Mouse (Mus musculus) embryonic facial prominence, embryonic 12.5 days (tissue): ENCODE measurements around the gene Me3. TPM values are rescaled to one million over a fixed set of nuclear protein-coding genes. Genes with fewer than 3 reads are reported as not detected.
"Not testable (repeated sequence)": the region's sequence is repeated elsewhere in the genome, so short reads cannot be mapped to it uniquely, and the experiment has no call there.

Experiments used
- ATAC-seq: fragments of 200-750 bp; cut with Nextera tagmentation; 2 replicates; pipeline ENCODE4 v1.8.0; 2017; ENCODE audit not compliant: insufficient number of reproducible peaks, insufficient read depth, low FRiP score, low TSS enrichment
- H3K27ac ChIP-seq: fragments of 300-500 bp; sonication (generic); 2 replicates; pipeline ENCODE4 v1.5.1; 2016; ENCODE audit warnings: mild to moderate bottlenecking
- H3K27me3 ChIP-seq: fragments of 300-500 bp; sonication (generic); 2 replicates; pipeline ENCODE4 v1.6.1; 2016; ENCODE audit warnings: mild to moderate bottlenecking, moderate library complexity
- H3K36me3 ChIP-seq: fragments of 300-500 bp; sonication (generic); 2 replicates; pipeline ENCODE4 v1.6.1; 2016; ENCODE audit warnings: mild to moderate bottlenecking
- H3K4me1 ChIP-seq: fragments of 300-500 bp; sonication (generic); 2 replicates; pipeline ENCODE4 v1.6.1; 2016
- H3K4me2 ChIP-seq: fragments of 300-500 bp; sonication (generic); replicated peaks from 2 replicates; pipeline ENCODE4 v1.6.1; 2016; ENCODE audit warnings: mild to moderate bottlenecking, moderate library complexity
- H3K4me3 ChIP-seq: fragments of 300-500 bp; sonication (generic); 2 replicates; pipeline ENCODE4 v1.5.1; 2016; ENCODE audit warnings: mild to moderate bottlenecking
- H3K9ac ChIP-seq: fragments of 300-500 bp; sonication (generic); 2 replicates; pipeline ENCODE4 v1.6.1; 2016; ENCODE audit warnings: mild to moderate bottlenecking, moderate library complexity
- H3K9me3 ChIP-seq: fragments of 300-500 bp; sonication (generic); 2 replicates; pipeline ENCODE4 v1.6.1; 2016; ENCODE audit warnings: mild to moderate bottlenecking, moderate library complexity
- WGBS: fragments of 180-500 bp; shearing (Covaris S2); methylation state at CpG from one replicate; pipeline ENCODE4 v1.1.7; 2016; 5-methylcytosine and 5-hydroxymethylcytosine counted together
- polyA plus RNA-seq: library from polyadenylated mRNA; unstranded; fragments of >200 nt; fragmentation: Nextera tagmentation; extraction: Ambion mirVana; gene quantifications from 2 replicates; pipeline ENCODE4 v1.2.1, GENCODE M21; 2016

Gene Me3
- polyA plus RNA-seq, 1 experiment from 2014 or later = 1.7 TPM

GRCm38 (mm10) chr7:89700511-89700910, 68.3 kb downstream of the Me3 start:
- H3K4me1 ChIP-seq = no peaks in the 10 kb centered on the region
- H3K36me3 ChIP-seq = no peaks in the 10 kb centered on the region
- H3K4me2 ChIP-seq = no peak overlapping the region
- H3K4me3 ChIP-seq = no peak overlapping the region
- no peak overlapping the region for H3K27ac ChIP-seq
- WGBS = 22% methylated on average over 1 of the region's 1 CpGs
- ATAC-seq = no peak
- no peak overlapping the region for H3K9ac ChIP-seq
- H3K27me3 ChIP-seq = no peaks in the 10 kb centered on the region
- no peaks in the 10 kb centered on the region for H3K9me3 ChIP-seq

DNA sequence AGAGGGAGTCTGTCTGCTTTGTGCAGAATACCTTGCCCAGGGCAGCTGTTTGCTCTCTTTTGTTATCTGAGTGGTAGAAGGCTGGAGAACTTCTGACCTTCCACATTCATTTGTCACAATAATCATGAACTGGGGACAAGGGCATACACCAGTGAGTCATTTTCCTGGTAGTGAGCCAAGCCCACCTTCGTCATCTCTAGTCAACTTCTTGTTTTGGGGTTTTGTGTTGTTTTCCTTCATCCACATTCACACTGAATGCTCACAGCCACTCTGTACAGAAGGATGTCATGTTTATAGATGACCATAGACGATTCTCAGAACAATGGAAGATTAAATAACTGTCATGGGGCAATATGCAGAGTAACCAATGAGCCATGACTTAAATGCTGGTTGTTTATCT, 78.6 kb downstream of the Me3 start:
- Histone ChIP-seq H3K4me2 (no peak overlapping the region), H3K9me3 (no peaks in the 10 kb centered on the region), H3K27ac (no peak overlapping the region), H3K27me3 (no peaks in the 10 kb centered on the region), H3K36me3 (no peaks in the 10 kb centered on the region), H3K9ac (no peak overlapping the region), H3K4me1 (no peaks in the 10 kb centered on the region), H3K4me3 (no peak overlapping the region)
- 66% methylated on average over 2 of the region's 2 CpGs for WGBS
- no peak for ATAC-seq

DNA sequence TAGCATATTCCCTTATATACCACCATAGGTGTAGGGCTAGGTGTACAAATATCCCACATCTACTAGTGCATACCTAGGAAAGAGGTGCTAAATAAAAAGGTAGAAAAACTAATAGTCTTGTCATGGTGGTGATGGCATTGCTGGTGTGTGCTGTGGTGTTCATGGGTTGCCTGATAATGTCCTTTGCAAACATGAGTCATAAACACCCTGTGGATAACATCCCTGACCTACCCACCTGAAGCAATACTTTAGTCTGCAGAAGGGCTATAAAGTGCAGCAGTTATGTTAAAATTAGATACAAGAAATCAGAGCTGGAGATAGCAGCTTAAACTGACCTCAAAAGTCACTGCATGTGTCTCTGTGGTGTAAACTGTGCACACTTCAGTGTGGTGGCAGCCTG, 80.9 kb downstream of the Me3 start:
- H3K9me3 ChIP-seq = no peaks in the 10 kb centered on the region
- no peak for ATAC-seq

DNA sequence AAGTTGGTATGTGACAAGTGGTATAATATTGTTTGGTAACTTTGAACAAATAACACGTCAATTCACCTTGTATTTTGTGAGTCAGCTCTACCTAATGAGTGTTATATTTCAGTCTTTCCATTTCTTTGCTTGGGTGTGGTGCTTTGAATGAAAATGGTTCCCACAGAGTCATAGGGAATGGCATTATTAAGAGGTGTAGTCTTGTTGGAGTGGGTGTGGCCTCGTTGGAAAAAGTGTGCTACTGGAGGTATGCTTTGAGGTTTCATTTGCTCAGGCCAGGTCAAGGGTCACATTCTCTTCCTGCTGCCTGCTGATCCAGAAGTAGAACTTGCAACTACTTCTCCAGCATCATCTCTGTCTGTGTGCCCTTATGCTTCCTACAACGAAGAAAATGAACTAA, 84.0 kb downstream of the Me3 start:
- Histone ChIP-seq H3K4me3 (no peak overlapping the region), H3K4me1 (0 out of 2 replicates have a peak, but pooled peaks cover 4% of the 10 kb centered on the region), H3K27ac (no peak overlapping the region), H3K4me2 (no peak overlapping the region), H3K27me3 (no peaks in the 10 kb centered on the region), H3K36me3 (no peaks in the 10 kb centered on the region), H3K9me3 (no peaks in the 10 kb centered on the region), H3K9ac (no peak overlapping the region)
- WGBS = 68% methylated on average over 3 of the region's 3 CpGs
- ATAC-seq = no peak

More for the DNA sequence above, 80.9 kb downstream of the Me3 start:
- Histone ChIP-seq H3K4me2 (no peak overlapping the region), H3K27me3 (no peaks in the 10 kb centered on the region), H3K27ac (no peak overlapping the region), H3K9ac (no peak overlapping the region), H3K4me1 (0 out of 2 replicates have a peak, but pooled peaks cover 4% of the 10 kb centered on the region), H3K36me3 (no peaks in the 10 kb centered on the region), H3K4me3 (no peak overlapping the region)

DNA sequence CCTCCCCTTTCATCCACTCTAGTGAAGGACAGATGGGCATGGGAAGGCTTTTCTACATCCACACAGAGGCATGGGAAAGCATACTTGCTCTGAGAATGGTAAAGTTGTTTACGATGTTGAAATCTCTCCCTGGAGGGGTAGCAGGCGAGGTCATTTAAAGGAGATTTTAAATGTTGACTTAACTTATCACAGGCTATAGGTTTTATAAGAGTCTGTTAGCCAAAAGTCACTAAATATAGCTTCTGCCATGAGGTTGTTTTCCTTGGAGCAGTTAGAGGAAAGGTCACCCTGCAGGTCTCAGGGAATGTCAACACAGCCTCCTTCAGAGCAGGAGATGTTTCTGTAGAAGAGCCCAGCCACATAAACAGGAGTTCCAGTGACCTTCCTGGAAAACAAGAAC, 85.3 kb downstream of the Me3 start:
- Histone ChIP-seq H3K27me3 (no peaks in the 10 kb centered on the region), H3K4me3 (no peak overlapping the region), H3K9ac (no peak overlapping the region), H3K4me2 (no peak overlapping the region), H3K36me3 (no peaks in the 10 kb centered on the region), H3K9me3 (no peaks in the 10 kb centered on the region), H3K4me1 (0 out of 2 replicates have a peak, but pooled peaks cover 4% of the 10 kb centered on the region), H3K27ac (no peak overlapping the region)
- WGBS = 46% methylated on average over 2 of the region's 2 CpGs
- no peak for ATAC-seq

DNA sequence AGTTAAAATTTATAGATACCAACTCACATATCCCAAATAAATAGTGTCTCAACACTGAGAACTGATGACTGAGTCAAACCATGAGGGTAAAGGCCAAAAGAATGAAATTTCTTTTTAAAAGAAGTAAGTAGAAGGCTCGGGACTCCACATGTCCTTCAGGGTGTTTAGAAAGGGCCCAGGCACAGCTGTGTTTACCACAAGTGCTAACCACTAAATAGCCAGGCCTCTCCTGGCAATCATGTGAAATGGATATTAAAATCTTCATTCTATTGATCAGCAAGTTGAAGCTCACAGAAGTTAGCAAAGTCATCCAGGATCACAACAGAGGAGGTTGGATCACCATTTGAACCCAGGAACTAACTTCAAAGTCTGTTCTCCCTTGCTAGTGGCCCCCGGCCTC, 86.1 kb downstream of the Me3 start:
- Histone ChIP-seq H3K4me1 (0 out of 2 replicates have a peak, but pooled peaks cover 4% of the 10 kb centered on the region), H3K4me3 (no peak overlapping the region), H3K4me2 (no peak overlapping the region), H3K9me3 (no peaks in the 10 kb centered on the region), H3K27ac (no peak overlapping the region), H3K36me3 (no peaks in the 10 kb centered on the region), H3K27me3 (no peaks in the 10 kb centered on the region), H3K9ac (no peak overlapping the region)
- no peak for ATAC-seq
- WGBS = 66% methylated on average over 2 of the region's 2 CpGs

DNA sequence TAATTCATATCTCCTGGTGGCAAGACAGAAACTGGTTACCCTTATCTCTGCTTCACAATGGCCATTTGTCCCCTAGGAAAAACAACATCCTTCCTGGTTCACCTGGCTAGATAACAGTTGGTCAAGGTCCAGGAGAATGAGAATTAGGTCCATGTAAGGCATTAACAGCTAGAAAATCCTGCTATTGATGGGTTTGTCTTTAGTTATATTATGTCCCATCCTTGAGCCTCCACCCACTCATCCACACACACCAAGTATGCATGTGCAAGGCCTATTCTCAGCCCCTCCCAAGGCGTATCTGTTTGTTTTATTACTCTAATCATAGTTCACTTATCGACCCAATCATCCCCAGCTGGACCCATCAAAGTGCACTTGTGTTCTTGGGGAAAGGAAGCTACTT, 88.1 kb downstream of the Me3 start:
- no peak for ATAC-seq
- 85% methylated on average over 2 of the region's 2 CpGs for WGBS

GRCm38 (mm10) chr7:89726712-89727111, 94.5 kb downstream of the Me3 start:
- no peaks in the 10 kb centered on the region for H3K4me1 ChIP-seq
- no peaks in the 10 kb centered on the region for H3K9me3 ChIP-seq
- no peak overlapping the region for H3K4me3 ChIP-seq
- H3K27me3 ChIP-seq = no peaks in the 10 kb centered on the region
- no peak overlapping the region for H3K9ac ChIP-seq
- 82% methylated on average over 3 of the region's 3 CpGs for WGBS
- no peak overlapping the region for H3K27ac ChIP-seq
- H3K36me3 ChIP-seq = no peaks in the 10 kb centered on the region
- no peak for ATAC-seq
- no peak overlapping the region for H3K4me2 ChIP-seq

More for the DNA sequence above, 88.1 kb downstream of the Me3 start:
- H3K4me2 ChIP-seq = no peak overlapping the region
- no peaks in the 10 kb centered on the region for H3K9me3 ChIP-seq
- H3K27ac ChIP-seq = no peak overlapping the region
- H3K4me3 ChIP-seq = no peak overlapping the region
- 0 out of 2 replicates have a peak, but pooled peaks cover 4% of the 10 kb centered on the region for H3K4me1 ChIP-seq
- no peak overlapping the region for H3K9ac ChIP-seq
- no peaks in the 10 kb centered on the region for H3K27me3 ChIP-seq
- H3K36me3 ChIP-seq = no peaks in the 10 kb centered on the region

DNA sequence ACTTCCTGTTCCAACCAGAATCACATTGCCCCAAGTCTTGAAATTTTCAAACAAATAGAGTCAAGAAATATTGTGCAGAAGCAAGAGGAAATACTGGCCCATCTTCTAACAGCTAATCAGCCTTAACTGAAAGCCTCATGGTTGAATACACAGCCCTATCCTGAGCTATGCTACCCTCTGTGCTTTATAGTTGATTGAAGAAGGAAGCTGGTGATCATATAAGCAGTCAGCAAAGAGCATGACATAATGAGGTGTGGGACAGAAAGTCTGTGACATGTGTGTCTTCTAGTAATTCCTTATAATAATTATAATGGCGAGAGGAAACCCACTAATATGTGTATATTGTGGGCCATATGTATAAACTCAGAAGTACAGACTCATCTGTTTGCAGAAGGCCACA, 95.4 kb downstream of the Me3 start:
- no peak for ATAC-seq
- H3K27ac ChIP-seq = no peak overlapping the region
- no peak overlapping the region for H3K9ac ChIP-seq
- H3K4me1 ChIP-seq = no peaks in the 10 kb centered on the region
- no peaks in the 10 kb centered on the region for H3K9me3 ChIP-seq
- H3K27me3 ChIP-seq = no peaks in the 10 kb centered on the region
- H3K4me3 ChIP-seq = no peak overlapping the region
- H3K36me3 ChIP-seq = no peaks in the 10 kb centered on the region
- WGBS = 73% methylated on average over 1 of the region's 1 CpGs
- no peak overlapping the region for H3K4me2 ChIP-seq

DNA sequence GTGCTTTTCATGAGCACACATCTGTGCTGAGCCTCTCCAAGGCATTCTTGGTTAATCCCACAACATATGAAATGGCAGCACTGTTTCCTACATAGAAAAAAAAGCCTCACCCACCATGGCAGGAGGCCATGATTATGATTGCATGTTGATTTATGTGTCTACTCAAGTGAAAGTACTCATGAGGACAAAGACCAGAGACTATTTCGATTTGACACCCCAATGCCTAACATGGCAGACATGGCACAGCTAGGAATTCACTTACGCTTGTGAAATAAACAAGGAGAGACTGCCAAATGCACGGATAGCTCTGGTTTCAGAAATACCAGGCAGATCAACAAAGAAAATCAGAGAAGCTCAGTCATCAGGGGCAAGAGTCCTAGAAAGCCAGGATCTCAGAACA, 96.2 kb downstream of the Me3 start:
- ATAC-seq = no peak
- Histone ChIP-seq H3K36me3 (no peaks in the 10 kb centered on the region), H3K4me1 (no peaks in the 10 kb centered on the region), H3K4me2 (no peak overlapping the region), H3K9ac (no peak overlapping the region), H3K9me3 (no peaks in the 10 kb centered on the region), H3K27ac (no peak overlapping the region), H3K27me3 (no peaks in the 10 kb centered on the region), H3K4me3 (no peak overlapping the region)
- WGBS = 77% methylated on average over 3 of the region's 3 CpGs

DNA sequence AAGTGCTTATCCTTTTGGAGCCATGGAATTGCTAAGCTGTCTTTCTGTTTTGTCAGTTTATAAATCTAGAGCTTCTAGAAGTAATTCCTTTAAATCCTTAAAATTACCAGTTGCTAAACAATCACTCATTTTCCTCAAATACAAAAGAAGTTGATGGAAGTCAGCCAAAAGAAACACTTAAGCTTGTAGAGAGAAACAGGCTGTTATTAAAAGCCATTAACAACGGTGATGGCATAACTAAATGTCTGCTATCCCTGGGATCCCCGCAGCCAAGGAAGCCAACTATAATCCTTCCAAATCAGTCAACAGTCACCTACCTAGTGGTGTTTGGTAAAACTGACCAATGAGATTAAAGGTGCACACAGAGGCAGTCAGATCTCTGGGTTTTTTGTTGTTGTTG, 98.3 kb downstream of the Me3 start:
- no peak overlapping the region for H3K9ac ChIP-seq
- no peak overlapping the region for H3K4me3 ChIP-seq
- no peak overlapping the region for H3K4me2 ChIP-seq
- no peaks in the 10 kb centered on the region for H3K36me3 ChIP-seq
- no peak for ATAC-seq
- H3K9me3 ChIP-seq = no peaks in the 10 kb centered on the region
- WGBS = 73% methylated on average over 2 of the region's 2 CpGs
- no peak overlapping the region for H3K27ac ChIP-seq
- no peaks in the 10 kb centered on the region for H3K4me1 ChIP-seq
- no peaks in the 10 kb centered on the region for H3K27me3 ChIP-seq

- not testable (repeated sequence) for H3K4me2 ChIP-seq, H3K9ac ChIP-seq, H3K4me1 ChIP-seq, H3K27ac ChIP-seq, H3K9me3 ChIP-seq, ATAC-seq, H3K4me3 ChIP-seq, H3K36me3 ChIP-seq, H3K27me3 ChIP-seq
- 98% methylated on average over 2 of the region's 2 CpGs for WGBS
These were observed 98.9 kb downstream of the Me3 start for GRCm38 (mm10) chr7:89731115-89731514.

GRCm38 (mm10) chr7:89748415-89748814, 116.2 kb downstream of the Me3 start:
- H3K4me2 ChIP-seq = no peak overlapping the region

More at GRCm38 (mm10) chr7:89748415-89748814, 116.2 kb downstream of the Me3 start:
- 63% methylated on average over 7 of the region's 7 CpGs for WGBS
- Histone ChIP-seq H3K4me3 (no peak overlapping the region), H3K36me3 (no peaks in the 10 kb centered on the region), H3K9ac (no peak overlapping the region), H3K4me1 (no peaks in the 10 kb centered on the region), H3K27ac (no peak overlapping the region), H3K27me3 (no peaks in the 10 kb centered on the region), H3K9me3 (no peaks in the 10 kb centered on the region)
- ATAC-seq = no peak
